In genomic region chr4:155761356-155762099, GRCm38 (mm10) we compare ENCODE assay signal across 8 mouse cellular contexts. TPM values are rescaled to one million over a fixed set of nuclear protein-coding genes. Genes with fewer than 3 reads are reported as not detected.
A peak's percentile ranks its signal among the peaks of the same experiment; 100 is the strongest.
DNase-seq lines count a peak whose midpoint lies in the region; ATAC-seq and TF ChIP-seq lines count a peak whose summit lies in the region.

No protein-coding gene starts in this region.

- no peaks in the 10 kb centered on the region for H3K27me3 ChIP-seq in heart, postnatal 0 days (ENCODE audit: control insufficient read depth, insufficient read depth, low read length)

- H3K4me3 ChIP-seq in left cerebral cortex, adult 2 months = peak overlapping the region; percentile 78
- H3K4me3 ChIP-seq in bone marrow macrophage, adult 2 months (ENCODE audit: insufficient read depth, low read length) = peak overlapping the region; percentile 71
- H3K4me3 ChIP-seq in heart, postnatal 0 days (ENCODE audit: low read depth, low read length) = peak overlapping the region; percentile 66
- peak overlapping the region; percentile 81 for H3K4me3 ChIP-seq in macrophage (ENCODE audit: inconsistent target)

- 2% methylated on average over 28 of the region's 28 CpGs for WGBS in heart, postnatal 0 days
- 5% methylated on average over 28 of the region's 28 CpGs for WGBS in macrophage (ENCODE audit: missing documents)

- no peak for TF ChIP-seq EP300 in heart, postnatal 0 days (IDR thresholded peaks at IDR 0.05; ENCODE audit: low read depth)

- no peak for DNase-seq in left cerebral cortex, adult 2 months (ENCODE audit: extremely low spot score in 1 of 2, low spot score in 2 of 2)
- DNase-seq in left cerebral cortex, postnatal 14 days (ENCODE audit: low spot score in 2 of 2) = no peak
- DNase-seq in heart, postnatal 0 days (ENCODE audit: low spot score) = no peak
- DNase-seq in urinary bladder, postnatal 25 days (ENCODE audit: low spot score) = no peak
- DNase-seq in gastrocnemius, postnatal 25 days = no peak
- DNase-seq in layer of hippocampus, postnatal 14 days (ENCODE audit: low spot score in 2 of 2) = no peak

- peaks cover 12% of the 10 kb centered on the region for H3K36me3 ChIP-seq in heart, postnatal 0 days (replicated peaks; ENCODE audit: control insufficient read depth, insufficient read depth, low read length)
- no peaks in the 10 kb centered on the region for H3K36me3 ChIP-seq in macrophage (ENCODE audit: inconsistent target)

- TF ChIP-seq CTCF in left cerebral cortex, adult 2 months (IDR thresholded peaks at IDR 0.05) = no peak
- TF ChIP-seq CTCF in bone marrow macrophage, adult 2 months (IDR thresholded peaks at IDR 0.05; ENCODE audit: low read depth, low read length) = no peak
- TF ChIP-seq CTCF in heart, postnatal 0 days (IDR thresholded peaks at IDR 0.05; ENCODE audit: low read depth) = no peak

- H3K9ac ChIP-seq in heart, postnatal 0 days (replicated peaks; ENCODE audit: low read depth, low read length) = peak overlapping the region; percentile 65

- no peak; the same call in 1 of the 2 replicates for TF ChIP-seq POLR2A in bone marrow macrophage, adult 2 months (IDR thresholded peaks at IDR 0.05; ENCODE audit: borderline replicate concordance, low read depth, low read length)

- H3K4me1 ChIP-seq in bone marrow macrophage, adult 2 months (ENCODE audit: control insufficient read depth, insufficient read depth, low read length) = peaks cover 15% of the 10 kb centered on the region
- peaks cover 36% of the 10 kb centered on the region for H3K4me1 ChIP-seq in heart, postnatal 0 days (ENCODE audit: control insufficient read depth, insufficient read depth)

- intact Hi-C loops in left cerebral cortex, adult 2 months (cut with DNase I) = no loop called here
- intact Hi-C loops in left cerebral cortex, postnatal 14 days (cut with DNase I) = no loop called here

- peaks cover 40% of the 10 kb centered on the region for H3K79me2 ChIP-seq in macrophage (ENCODE audit: inconsistent target)

- H3K9me3 ChIP-seq in heart, postnatal 0 days (replicated peaks; ENCODE audit: control insufficient read depth, low read length) = no peaks in the 10 kb centered on the region

- no peak for ATAC-seq in heart, postnatal 0 days (ENCODE audit: insufficient read depth, low read depth)

- 0 out of 2 replicates have a peak overlapping the region, but pooled peaks have one; percentile 17 for H3K27ac ChIP-seq in left cerebral cortex, adult 2 months
- H3K27ac ChIP-seq in bone marrow macrophage, adult 2 months (ENCODE audit: insufficient read depth, low read depth, low read length) = peak overlapping the region; percentile 20; the same call in 1 of the 2 replicates
- H3K27ac ChIP-seq in heart, postnatal 0 days (ENCODE audit: low read depth) = peak overlapping the region; percentile 59
- peak overlapping the region; percentile 24 for H3K27ac ChIP-seq in macrophage

- H3K4me2 ChIP-seq in heart, postnatal 0 days (ENCODE audit: low read depth, low read length) = peak overlapping the region; percentile 94

RNA-seq across cellular contexts. Expression of gene Atad3a, which starts 0.6 kb away (rescaled TPM):
- total RNA-seq in left cerebral cortex, adult 2 months (2021) = 10 to 100 TPM; 53.0 to 58.8 TPM
- 10 to 100 TPM; 52.3 to 53.2 TPM for total RNA-seq in left cerebral cortex, postnatal 14 days (2021)
- polyA plus RNA-seq in bone marrow macrophage, adult 2 months (2012; ENCODE audit: insufficient read depth, insufficient read length, missing spikeins) = 13.6 and 19.1 TPM in 2 replicates
- total RNA-seq in heart, postnatal 0 days (2014; rRNA removed; ENCODE audit: low replicate concordance) = 123 and 128 TPM in 2 replicates
- 85.3 and 99.3 TPM in 2 replicates for polyA plus RNA-seq in heart, postnatal 0 days (2015; fragmentation: Nextera tagmentation; extraction: Ambion mirVana)
- total RNA-seq in macrophage (2018; cell fraction: chromatin; rRNA removed) = 100 to 1,000 TPM in 3 of 26 experiments, 10 to 100 TPM in 23; 15.5 to 134 (median 57.2) TPM
- 10 to 100 TPM in 19 of 26 experiments, 1 to 10 TPM in 7; 7.1 to 15.2 (median 11.9) TPM for total RNA-seq in macrophage (2018; cell fraction: cytosol; rRNA removed)
- 10 to 100 TPM in 25 of 26 experiments, 1 to 10 TPM in 1; 8.5 to 86.6 (median 23.1) TPM for total RNA-seq in macrophage (2018; cell fraction: nucleus; rRNA removed)
- polyA plus RNA-seq in macrophage (2018) = 11.3 to 32.7 TPM (median 12.1 TPM) in 3 replicates
- 10 to 100 TPM; 26.3 to 31.4 TPM for total RNA-seq in gastrocnemius, postnatal 25 days (2021)
- total RNA-seq in layer of hippocampus, postnatal 14 days (2021) = 10 to 100 TPM; 52.5 to 59.7 TPM

RNA-seq across cellular contexts. Expression of gene Vwa1, which starts 13.0 kb away (rescaled TPM):
- 10 to 100 TPM; 13.6 to 15.9 TPM for total RNA-seq in left cerebral cortex, adult 2 months (2021)
- 10 to 100 TPM; 16.3 to 17.0 TPM for total RNA-seq in left cerebral cortex, postnatal 14 days (2021)
- polyA plus RNA-seq in bone marrow macrophage, adult 2 months (2012; ENCODE audit: insufficient read depth, insufficient read length, missing spikeins) = not detected in 2 replicates
- total RNA-seq in heart, postnatal 0 days (2014; rRNA removed; ENCODE audit: low replicate concordance) = 15.5 and 20.0 TPM in 2 replicates
- polyA plus RNA-seq in heart, postnatal 0 days (2015; fragmentation: Nextera tagmentation; extraction: Ambion mirVana) = 7.1 and 7.5 TPM in 2 replicates
- 1 to 10 TPM in 1 of 26 experiments, under 1 TPM in 17, not detected in 8; 0.17 to 1.0 (median 0.36) TPM for total RNA-seq in macrophage (2018; cell fraction: chromatin; rRNA removed)
- total RNA-seq in macrophage (2018; cell fraction: cytosol; rRNA removed) = under 1 TPM in 12 of 26 experiments, not detected in 14; 0.04 to 0.10 (median 0.06) TPM
- total RNA-seq in macrophage (2018; cell fraction: nucleus; rRNA removed) = under 1 TPM in 14 of 26 experiments, not detected in 12; 0.12 to 0.98 (median 0.32) TPM
- polyA plus RNA-seq in macrophage (2018) = 0.09 to 0.10 TPM in 2 of 3 replicates, not detected in the other
- 1 to 10 TPM; 5.0 to 5.4 TPM for total RNA-seq in gastrocnemius, postnatal 25 days (2021)
- total RNA-seq in layer of hippocampus, postnatal 14 days (2021) = 10 to 100 TPM; 13.5 to 16.8 TPM

RNA-seq across cellular contexts. Expression of gene Tmem88b, which starts 24.1 kb away (rescaled TPM):
- total RNA-seq in left cerebral cortex, adult 2 months (2021) = 10 to 100 TPM; 16.4 to 16.8 TPM
- 10 to 100 TPM in 1 of 2 experiments, 1 to 10 TPM in 1; 8.7 to 11.6 TPM for total RNA-seq in left cerebral cortex, postnatal 14 days (2021)
- polyA plus RNA-seq in bone marrow macrophage, adult 2 months (2012; ENCODE audit: insufficient read depth, insufficient read length, missing spikeins) = 0.23 TPM in 1 of 2 replicates, not detected in the other
- total RNA-seq in heart, postnatal 0 days (2014; rRNA removed; ENCODE audit: low replicate concordance) = 3.4 and 4.2 TPM in 2 replicates
- polyA plus RNA-seq in heart, postnatal 0 days (2015; fragmentation: Nextera tagmentation; extraction: Ambion mirVana) = 2.5 and 2.9 TPM in 2 replicates
- total RNA-seq in macrophage (2018; cell fraction: chromatin; rRNA removed) = under 1 TPM in 4 of 26 experiments, not detected in 22; 0.16 to 0.35 (median 0.26) TPM
- under 1 TPM in 2 of 26 experiments, not detected in 24; 0.03 to 0.05 TPM for total RNA-seq in macrophage (2018; cell fraction: cytosol; rRNA removed)
- total RNA-seq in macrophage (2018; cell fraction: nucleus; rRNA removed) = under 1 TPM in 4 of 26 experiments, not detected in 22; 0.11 to 0.39 (median 0.18) TPM
- not detected in 3 replicates for polyA plus RNA-seq in macrophage (2018)
- total RNA-seq in gastrocnemius, postnatal 25 days (2021) = under 1 TPM; 0.88 to 0.92 TPM
- 10 to 100 TPM; 18.0 to 18.1 TPM for total RNA-seq in layer of hippocampus, postnatal 14 days (2021)

RNA-seq across cellular contexts. Expression of gene Tmem240, which starts 26.9 kb away (rescaled TPM):
- total RNA-seq in left cerebral cortex, adult 2 months (2021) = 10 to 100 TPM; 54.0 to 57.0 TPM
- total RNA-seq in left cerebral cortex, postnatal 14 days (2021) = 10 to 100 TPM; 67.0 to 70.7 TPM
- polyA plus RNA-seq in bone marrow macrophage, adult 2 months (2012; ENCODE audit: insufficient read depth, insufficient read length, missing spikeins) = 1.3 and 1.4 TPM in 2 replicates
- total RNA-seq in heart, postnatal 0 days (2014; rRNA removed; ENCODE audit: low replicate concordance) = 0.57 and 1.7 TPM in 2 replicates
- polyA plus RNA-seq in heart, postnatal 0 days (2015; fragmentation: Nextera tagmentation; extraction: Ambion mirVana) = 0.41 and 0.48 TPM in 2 replicates
- 1 to 10 TPM in 14 of 26 experiments, under 1 TPM in 12; 0.14 to 4.9 (median 1.1) TPM for total RNA-seq in macrophage (2018; cell fraction: chromatin; rRNA removed)
- total RNA-seq in macrophage (2018; cell fraction: cytosol; rRNA removed) = under 1 TPM in 25 of 26 experiments, not detected in 1; 0.07 to 0.66 (median 0.26) TPM
- total RNA-seq in macrophage (2018; cell fraction: nucleus; rRNA removed) = 1 to 10 TPM in 11 of 26 experiments, under 1 TPM in 15; 0.25 to 4.8 (median 0.87) TPM
- polyA plus RNA-seq in macrophage (2018) = 0.10 to 1.0 TPM (median 0.32 TPM) in 3 replicates
- under 1 TPM; 0.26 to 0.27 TPM for total RNA-seq in gastrocnemius, postnatal 25 days (2021)
- 10 to 100 TPM; 41.6 to 45.7 TPM for total RNA-seq in layer of hippocampus, postnatal 14 days (2021)

RNA-seq across cellular contexts. Expression of gene Ankrd65, which starts 28.7 kb away (rescaled TPM):
- total RNA-seq in left cerebral cortex, adult 2 months (2021) = under 1 TPM in 1 of 2 experiments, not detected in 1; 0.29 TPM
- under 1 TPM in 1 of 2 experiments, not detected in 1; 0.31 TPM for total RNA-seq in left cerebral cortex, postnatal 14 days (2021)
- not detected in 2 replicates for polyA plus RNA-seq in bone marrow macrophage, adult 2 months (2012; ENCODE audit: insufficient read depth, insufficient read length, missing spikeins)
- total RNA-seq in heart, postnatal 0 days (2014; rRNA removed; ENCODE audit: low replicate concordance) = not detected in 2 replicates
- 0.26 TPM in 1 of 2 replicates, not detected in the other for polyA plus RNA-seq in heart, postnatal 0 days (2015; fragmentation: Nextera tagmentation; extraction: Ambion mirVana)
- not detected for total RNA-seq in macrophage (2018; cell fraction: chromatin; rRNA removed)
- total RNA-seq in macrophage (2018; cell fraction: cytosol; rRNA removed) = not detected
- total RNA-seq in macrophage (2018; cell fraction: nucleus; rRNA removed) = not detected
- not detected in 3 replicates for polyA plus RNA-seq in macrophage (2018)
- not detected for total RNA-seq in gastrocnemius, postnatal 25 days (2021)
- under 1 TPM in 1 of 2 experiments, not detected in 1; 0.48 TPM for total RNA-seq in layer of hippocampus, postnatal 14 days (2021)
